Mouse (Mus musculus) liver, embryonic 15.5 days (tissue): ENCODE results near the gene Stat4. TPM values are rescaled to one million over a fixed set of nuclear protein-coding genes. Genes with fewer than 3 reads are reported as not detected.

ENCODE experiments used
- ATAC-seq: fragments of 200-750 bp; cut with Nextera tagmentation; 2 replicates; pipeline ENCODE4 v1.8.0; 2017; ENCODE audit warnings: moderate number of reproducible peaks, mild to moderate bottlenecking, moderate library complexity; ENCODE audit not compliant: insufficient read depth
- H3K27ac ChIP-seq: fragments of 300-500 bp; sonication (generic); replicated peaks from 2 replicates; pipeline ENCODE4 v1.5.1; 2015; ENCODE audit warnings: mild to moderate bottlenecking, inconsistent platforms
- H3K27me3 ChIP-seq: fragments of 300-500 bp; sonication (generic); 2 replicates; pipeline ENCODE4 v1.6.1; 2015; ENCODE audit warnings: mild to moderate bottlenecking, inconsistent platforms
- H3K36me3 ChIP-seq: fragments of 300-500 bp; sonication (generic); replicated peaks from 2 replicates; pipeline ENCODE4 v1.6.1; 2015; ENCODE audit warnings: moderate library complexity, mild to moderate bottlenecking, inconsistent platforms
- H3K4me1 ChIP-seq: fragments of 300-500 bp; sonication (generic); replicated peaks from 2 replicates; pipeline ENCODE4 v1.6.1; 2015; ENCODE audit warnings: inconsistent platforms
- H3K4me2 ChIP-seq: fragments of 300-500 bp; sonication (generic); 2 replicates; pipeline ENCODE4 v1.6.1; 2015; ENCODE audit warnings: moderate library complexity, mild to moderate bottlenecking, inconsistent platforms
- H3K4me3 ChIP-seq: fragments of 300-500 bp; sonication (generic); replicated peaks from 2 replicates; pipeline ENCODE4 v1.5.1; 2015; ENCODE audit warnings: mild to moderate bottlenecking, inconsistent platforms
- H3K9ac ChIP-seq: fragments of 300-500 bp; sonication (generic); 2 replicates; pipeline ENCODE4 v1.6.1; 2015; ENCODE audit warnings: moderate library complexity, mild to moderate bottlenecking, inconsistent platforms
- H3K9me3 ChIP-seq: fragments of 300-500 bp; sonication (generic); replicated peaks from 2 replicates; pipeline ENCODE4 v1.6.1; 2016; ENCODE audit warnings: inconsistent platforms
- WGBS: fragments of 180-500 bp; shearing (Covaris S2); methylation state at CpG from one replicate; pipeline ENCODE4 v1.1.7; 2015; ENCODE audit warnings: mixed read lengths; ENCODE audit not compliant: insufficient replicate concordance; 5-methylcytosine and 5-hydroxymethylcytosine counted together
- polyA plus RNA-seq: library from polyadenylated mRNA; unstranded; fragments of >200 nt; fragmentation: Nextera tagmentation; extraction: Ambion mirVana; gene quantifications from 2 replicates; pipeline ENCODE4 v1.2.1, GENCODE M21; 2015

Gene Stat4
- polyA plus RNA-seq, 1 experiment from 2014 or later: 1.2 TPM

DNA sequence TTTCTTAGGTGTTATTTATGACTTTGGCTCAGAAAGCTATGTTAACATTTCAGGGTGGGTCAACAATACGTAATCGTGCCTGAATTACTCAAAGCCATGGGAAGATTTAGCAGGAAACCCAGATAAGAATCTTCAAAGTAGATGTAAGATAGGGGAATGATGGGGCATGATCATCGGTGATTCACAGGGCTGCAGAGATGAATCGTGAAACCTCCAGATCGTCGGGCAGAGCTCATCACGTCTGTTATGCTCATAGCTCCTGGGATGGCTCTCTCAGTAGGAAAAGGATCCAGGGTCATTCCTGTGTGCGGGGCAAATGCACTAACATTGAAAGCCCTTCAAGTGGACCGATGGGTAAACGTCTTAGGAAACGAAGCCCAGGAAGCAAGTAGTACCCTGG is 120.3 kb downstream of the Stat4 start:
- Histone ChIP-seq H3K4me1 (no peaks in the 10 kb centered on the region), H3K9ac (no peak overlapping the region), H3K27me3 (no peaks in the 10 kb centered on the region), H3K4me2 (no peak overlapping the region), H3K27ac (no peak overlapping the region), H3K4me3 (no peak overlapping the region), H3K36me3 (no peaks in the 10 kb centered on the region), H3K9me3 (no peaks in the 10 kb centered on the region)
- ATAC-seq: no peak
- 72% methylated on average over 11 of the region's 11 CpGs for WGBS

DNA sequence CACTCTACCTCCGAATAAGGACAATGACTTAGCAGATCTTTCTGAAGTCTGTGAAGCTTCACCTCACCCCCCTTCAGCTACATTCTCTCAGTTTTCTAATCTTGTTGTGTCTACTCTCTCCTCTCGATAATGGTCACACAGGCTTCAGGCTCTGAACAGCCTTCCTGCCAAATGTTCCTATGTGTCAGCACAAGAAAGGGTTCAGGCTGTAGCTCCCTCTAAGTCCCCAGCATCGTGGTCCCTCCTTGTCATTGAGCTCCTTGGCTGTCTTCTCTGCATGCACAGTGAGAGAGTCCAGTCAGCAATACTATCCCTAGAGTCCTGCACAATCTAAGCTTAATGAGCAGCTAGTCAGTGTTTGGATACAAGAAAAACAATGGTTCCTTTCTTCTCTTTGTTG is 124.3 kb downstream of the Stat4 start:
- ATAC-seq: no peak
- H3K27ac ChIP-seq: no peak overlapping the region
- H3K27me3 ChIP-seq: no peaks in the 10 kb centered on the region
- H3K36me3 ChIP-seq: no peaks in the 10 kb centered on the region
- H3K9me3 ChIP-seq: no peaks in the 10 kb centered on the region
- H3K4me1 ChIP-seq: peaks cover 6% of the 10 kb centered on the region
- no peak overlapping the region for H3K4me3 ChIP-seq
- WGBS: 32% methylated on average over 3 of the region's 3 CpGs
- no peak overlapping the region for H3K4me2 ChIP-seq
- no peak overlapping the region for H3K9ac ChIP-seq

DNA sequence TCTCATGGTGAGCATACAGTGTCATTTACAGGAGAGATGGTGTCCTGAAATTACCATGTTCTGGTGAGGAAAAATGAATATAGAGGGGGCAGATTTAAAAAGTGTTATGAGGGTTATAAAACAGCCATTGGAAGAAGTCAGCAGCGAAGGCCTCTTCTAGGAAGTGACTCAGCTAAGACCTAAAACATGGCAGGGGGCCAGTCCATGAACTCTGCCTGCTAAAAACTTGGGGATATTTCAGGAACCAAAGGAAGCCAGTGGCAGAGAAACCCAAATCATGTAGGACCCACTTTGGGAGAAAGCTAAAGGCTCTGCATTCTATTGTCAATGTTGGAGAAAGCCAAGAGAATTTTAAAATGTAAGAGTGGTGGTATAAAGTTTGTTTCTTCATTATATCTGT is 125.4 kb downstream of the Stat4 start:
- H3K27ac ChIP-seq: no peak overlapping the region
- H3K9ac ChIP-seq: no peak overlapping the region
- no peaks in the 10 kb centered on the region for H3K9me3 ChIP-seq
- H3K4me2 ChIP-seq: no peak overlapping the region
- no peak for ATAC-seq
- H3K27me3 ChIP-seq: no peaks in the 10 kb centered on the region
- no peaks in the 10 kb centered on the region for H3K36me3 ChIP-seq
- WGBS: 69% methylated on average over 1 of the region's 1 CpGs
- peaks cover 6% of the 10 kb centered on the region for H3K4me1 ChIP-seq
- no peak overlapping the region for H3K4me3 ChIP-seq

DNA sequence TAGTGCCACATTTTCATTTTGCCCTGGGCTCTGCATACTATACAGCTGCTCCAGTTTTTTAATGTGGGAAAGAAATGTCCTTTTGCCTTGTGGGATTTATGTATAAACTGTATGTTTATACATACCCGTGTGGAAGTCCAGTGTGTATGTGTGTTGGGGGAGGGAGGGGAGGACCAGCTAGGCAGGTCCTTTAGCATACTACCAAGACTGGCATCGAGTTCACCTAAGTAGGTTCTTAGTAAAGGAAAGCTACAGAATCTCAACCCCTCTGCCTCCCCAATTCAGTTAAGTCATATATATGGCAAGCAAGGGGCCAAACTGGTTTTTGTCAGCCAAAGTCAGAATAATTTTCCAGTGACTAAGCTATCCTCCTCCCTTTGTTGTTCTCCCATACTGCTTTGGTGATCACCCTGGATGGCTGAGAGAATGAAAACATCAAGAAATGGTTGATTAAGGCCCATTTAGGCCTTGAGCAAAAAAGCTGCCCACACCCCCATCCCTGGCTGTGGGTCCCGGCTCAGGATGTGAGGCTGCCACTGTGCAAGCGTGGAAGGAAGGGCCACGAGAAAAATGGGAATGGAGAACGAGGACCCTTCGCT is 126.2 kb downstream of the Stat4 start:
- H3K4me1 ChIP-seq: peaks cover 6% of the 10 kb centered on the region
- peak overlapping the region; percentile 69 for H3K9ac ChIP-seq
- 20% methylated on average over 7 of the region's 7 CpGs for WGBS
- H3K27ac ChIP-seq: peak overlapping the region; percentile 64; the same call in 1 of the 2 replicates
- no peaks in the 10 kb centered on the region for H3K9me3 ChIP-seq
- no peak for ATAC-seq
- no peaks in the 10 kb centered on the region for H3K27me3 ChIP-seq
- H3K4me2 ChIP-seq: peak overlapping the region; percentile 87
- H3K36me3 ChIP-seq: no peaks in the 10 kb centered on the region
- peak overlapping the region; percentile 66 for H3K4me3 ChIP-seq

DNA sequence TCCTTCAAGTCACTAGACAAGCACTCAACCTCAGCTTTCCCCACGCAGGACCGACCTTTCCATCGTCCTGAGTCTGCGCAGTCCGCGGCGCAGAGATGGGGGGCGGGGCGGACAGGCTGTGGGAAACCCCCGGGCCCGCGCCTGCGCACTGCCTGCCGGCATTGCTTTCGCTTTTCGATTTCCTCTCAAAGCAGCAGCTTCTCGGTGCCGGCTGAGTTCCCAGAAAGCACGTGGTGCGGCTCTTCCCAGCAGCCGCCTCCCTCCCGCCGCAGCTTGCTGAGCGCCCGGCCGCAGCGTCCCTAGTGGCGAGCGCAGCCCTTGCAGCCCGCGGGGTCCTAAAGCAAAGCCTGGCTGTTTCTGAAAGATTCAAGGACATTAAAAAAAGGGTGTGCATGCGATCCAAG is 126.7 kb downstream of the Stat4 start:
- under 1% methylated on average over 32 of the region's 32 CpGs for WGBS
- Histone ChIP-seq H3K27ac (peak overlapping the region; percentile 64; the same call in 1 of the 2 replicates), H3K9ac (peak overlapping the region; percentile 69), H3K36me3 (no peaks in the 10 kb centered on the region), H3K4me1 (peaks cover 11% of the 10 kb centered on the region), H3K4me3 (peak overlapping the region; percentile 66), H3K27me3 (no peaks in the 10 kb centered on the region), H3K9me3 (no peaks in the 10 kb centered on the region), H3K4me2 (peak overlapping the region; percentile 87)
- ATAC-seq: peak; percentile 95

DNA sequence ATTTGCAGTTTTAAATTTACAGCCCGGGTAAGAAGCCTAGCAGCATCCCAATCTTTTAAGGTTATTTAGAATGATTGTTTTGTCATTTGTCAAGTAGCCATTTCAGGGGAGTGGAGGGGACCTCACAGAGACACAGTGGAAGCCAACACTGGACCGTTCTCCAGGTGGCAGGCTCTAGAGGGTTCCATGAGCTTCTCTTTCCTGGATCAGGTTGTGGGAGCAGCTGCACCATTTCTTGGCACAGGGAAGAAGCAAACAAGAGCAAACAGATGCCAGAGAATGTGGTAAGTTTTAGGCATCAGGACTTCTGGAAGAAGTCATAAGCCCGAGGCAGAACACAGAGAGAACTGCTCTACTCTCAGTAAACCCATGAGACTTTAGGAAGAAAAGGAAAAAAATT is 129.5 kb downstream of the Stat4 start:
- 59% methylated on average over 3 of the region's 3 CpGs for WGBS
- no peak for ATAC-seq
- Histone ChIP-seq H3K4me1 (peaks cover 26% of the 10 kb centered on the region), H3K4me2 (no peak overlapping the region), H3K9ac (no peak overlapping the region), H3K27me3 (no peaks in the 10 kb centered on the region), H3K4me3 (no peak overlapping the region), H3K9me3 (no peaks in the 10 kb centered on the region), H3K27ac (no peak overlapping the region), H3K36me3 (0 out of 2 replicates have a peak, but pooled peaks cover 3% of the 10 kb centered on the region)

DNA sequence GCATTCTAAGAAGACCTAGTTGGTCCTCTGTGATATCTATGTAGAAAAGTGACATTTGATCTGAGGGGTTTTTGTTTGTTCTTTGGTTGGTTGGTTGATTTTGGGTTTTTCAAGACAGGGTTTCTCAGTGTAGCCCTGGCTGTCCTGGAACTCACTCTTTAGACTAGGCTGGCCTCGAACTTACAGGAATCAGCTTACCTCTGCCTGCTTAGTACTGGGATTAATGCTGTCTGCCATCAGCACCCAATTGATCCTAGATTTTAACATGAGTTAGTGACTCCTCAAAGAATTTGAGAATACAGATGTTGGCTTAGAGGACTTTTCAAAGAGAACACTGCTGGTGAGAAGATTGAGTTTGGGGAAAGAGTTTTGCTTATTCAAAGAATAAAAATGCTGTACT is 130.8 kb downstream of the Stat4 start:
- H3K9me3 ChIP-seq: no peaks in the 10 kb centered on the region
- H3K27ac ChIP-seq: no peak overlapping the region
- no peak overlapping the region for H3K9ac ChIP-seq
- no peaks in the 10 kb centered on the region for H3K27me3 ChIP-seq
- WGBS: 80% methylated on average over 1 of the region's 1 CpGs
- peaks cover 26% of the 10 kb centered on the region for H3K4me1 ChIP-seq
- peaks cover 8% of the 10 kb centered on the region for H3K36me3 ChIP-seq
- H3K4me2 ChIP-seq: no peak overlapping the region
- no peak for ATAC-seq
- no peak overlapping the region for H3K4me3 ChIP-seq

DNA sequence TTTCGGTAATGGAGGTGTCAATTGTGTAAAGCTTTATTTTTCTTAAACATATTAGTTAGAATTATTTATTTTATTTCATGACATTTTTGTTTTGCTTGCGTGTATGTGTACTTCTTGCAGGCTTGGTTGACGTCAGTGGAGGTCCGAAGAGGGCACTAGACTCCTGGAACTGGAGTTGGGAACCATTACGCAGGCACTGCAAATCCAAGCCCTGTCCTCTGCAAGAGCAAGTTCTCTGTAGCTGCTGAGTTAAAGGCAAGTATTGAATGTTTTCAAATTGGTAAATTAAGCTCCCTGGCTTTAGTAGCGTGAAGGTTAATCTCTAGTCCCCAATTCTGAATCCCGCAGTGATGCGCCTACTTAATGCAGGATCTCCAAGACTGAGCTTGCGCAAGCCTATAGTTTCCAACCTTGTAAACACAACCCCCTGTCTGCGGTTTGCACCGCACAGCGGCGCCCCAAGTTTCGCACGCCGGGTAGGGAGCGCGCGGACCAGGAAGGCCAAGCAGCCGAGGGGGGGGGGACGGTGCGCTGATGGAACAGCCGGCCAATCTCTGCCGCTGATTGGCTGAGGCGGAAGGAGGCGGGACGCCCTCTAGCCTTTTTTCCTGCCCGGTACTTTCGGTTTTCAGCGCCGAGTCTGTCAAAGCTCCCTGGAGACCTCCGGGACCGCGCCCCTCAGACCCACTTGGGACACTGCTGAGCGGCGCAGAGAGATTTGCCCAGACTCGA is 132.1 kb downstream of the Stat4 start, which contains the start of gene Stat1:
Gene Stat1 (plus strand): TSS at position 581 of the 732 bp plus-strand sequence.
- Histone ChIP-seq H3K27me3 (no peaks in the 10 kb centered on the region), H3K4me2 (peak within 1 kb of the TSS; percentile 77), H3K9ac (peak within 1 kb of the TSS; percentile 82), H3K4me3 (peak within 1 kb of the TSS; percentile 96), H3K4me1 (peaks cover 20% of the 10 kb centered on the region), H3K9me3 (no peaks in the 10 kb centered on the region), H3K27ac (peak within 1 kb of the TSS; percentile 83), H3K36me3 (peaks cover 17% of the 10 kb centered on the region)
- ATAC-seq: peak; percentile 92
- WGBS: 4% methylated on average over 35 of the region's 37 CpGs

DNA sequence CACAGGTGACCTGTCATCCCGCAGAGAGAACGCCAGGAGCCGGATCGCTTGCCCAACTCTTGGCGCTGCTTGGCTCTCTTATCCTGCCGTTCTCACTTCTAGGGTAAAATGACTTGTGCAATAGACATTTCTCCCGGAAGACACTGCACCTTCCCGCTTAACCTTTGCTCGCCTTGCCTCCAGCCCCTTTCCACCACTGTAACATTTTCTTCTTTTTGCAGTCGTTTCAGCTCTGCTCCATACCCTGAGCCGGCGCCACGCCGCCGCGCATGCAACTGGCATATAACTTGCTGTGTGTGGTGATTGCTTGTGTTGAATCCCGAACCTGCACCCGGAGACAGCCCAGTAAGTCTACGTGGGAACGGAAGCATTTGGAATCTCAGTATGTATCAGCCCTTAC is 132.7 kb downstream of the Stat4 start:
- peak; percentile 13 for ATAC-seq
- WGBS: under 1% methylated on average over 20 of the region's 20 CpGs
- H3K36me3 ChIP-seq: peaks cover 20% of the 10 kb centered on the region
- H3K4me2 ChIP-seq: peak overlapping the region; percentile 77
- H3K9me3 ChIP-seq: no peaks in the 10 kb centered on the region
- peaks cover 20% of the 10 kb centered on the region for H3K4me1 ChIP-seq
- H3K27ac ChIP-seq: peak overlapping the region; percentile 83
- no peaks in the 10 kb centered on the region for H3K27me3 ChIP-seq
- peak overlapping the region; percentile 82 for H3K9ac ChIP-seq
- H3K4me3 ChIP-seq: peak overlapping the region; percentile 96

DNA sequence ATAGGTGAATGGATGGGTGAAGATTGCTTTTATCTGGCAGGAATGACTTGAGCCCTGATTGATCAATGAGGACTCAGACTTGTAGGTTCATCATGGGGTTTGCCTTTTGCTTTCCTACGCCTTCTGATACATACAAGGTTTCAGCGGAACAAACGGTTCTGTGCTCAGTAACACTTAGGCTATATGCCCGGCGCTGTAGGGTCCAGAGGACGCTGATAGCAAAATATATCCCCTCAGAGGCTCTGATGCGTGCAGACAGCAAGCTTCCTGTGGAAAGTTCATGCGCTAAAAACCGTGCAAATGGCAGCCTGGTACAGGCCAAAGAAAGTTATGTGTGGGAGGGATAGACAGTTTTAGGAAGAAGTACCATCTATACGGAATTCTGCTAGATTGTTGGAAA is 133.2 kb downstream of the Stat4 start:
- Histone ChIP-seq H3K4me1 (peaks cover 20% of the 10 kb centered on the region), H3K27ac (peak overlapping the region; percentile 83; the same call in 1 of the 2 replicates), H3K4me2 (peak overlapping the region; percentile 77), H3K36me3 (peaks cover 23% of the 10 kb centered on the region), H3K9me3 (no peaks in the 10 kb centered on the region), H3K9ac (peak overlapping the region; percentile 82), H3K27me3 (no peaks in the 10 kb centered on the region), H3K4me3 (peak overlapping the region; percentile 96)
- WGBS: 26% methylated on average over 10 of the region's 10 CpGs
- no peak for ATAC-seq

DNA sequence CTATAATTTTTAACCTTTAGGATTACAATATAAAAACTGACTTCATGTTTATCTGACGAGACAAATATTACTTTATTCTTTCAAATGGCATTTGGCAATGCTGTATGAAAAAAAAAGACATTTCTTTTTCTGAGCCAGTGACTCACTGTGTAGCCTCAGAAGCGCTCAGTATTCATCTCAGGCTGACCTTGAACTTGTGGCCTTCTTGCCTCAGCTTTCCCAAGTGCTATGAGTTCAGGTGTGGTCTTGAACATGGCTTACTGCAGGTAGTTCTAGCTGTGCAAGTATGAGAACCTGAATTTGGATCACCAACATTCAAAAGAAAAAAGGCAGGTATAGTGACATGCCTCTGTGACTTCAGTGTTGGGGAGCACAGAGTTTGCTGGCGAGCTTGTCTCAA is 134.1 kb downstream of the Stat4 start:
- H3K9ac ChIP-seq: no peak overlapping the region
- ATAC-seq: no peak
- no peak overlapping the region for H3K27ac ChIP-seq
- 0 out of 2 replicates have a peak overlapping the region, but pooled peaks have one; percentile 77 for H3K4me2 ChIP-seq
- 70% methylated on average over 3 of the region's 3 CpGs for WGBS
- H3K4me1 ChIP-seq: peaks cover 20% of the 10 kb centered on the region
- H3K9me3 ChIP-seq: no peaks in the 10 kb centered on the region
- H3K27me3 ChIP-seq: no peaks in the 10 kb centered on the region
- no peak overlapping the region for H3K4me3 ChIP-seq
- peaks cover 31% of the 10 kb centered on the region for H3K36me3 ChIP-seq
